Mouse (Mus musculus) B cell, adult (primary cell): ENCODE data around the gene Entpd2. TPM values are rescaled to one million over a fixed set of nuclear protein-coding genes. Genes with fewer than 3 reads are reported as not detected.

Source experiments
- total RNA-seq: library from RNA; stranded (reverse); gene quantifications from 4 replicates; pipeline ENCODE4 v1.2.4, GENCODE M21; 2023; ENCODE audit not compliant: inconsistent age

The Entpd2 gene
- total RNA-seq: not detected in 4 replicates

GRCm38 (mm10) chr2:25395721-25396596 lies at the start of gene Entpd2:
Gene Entpd2, plus strand, starts transcription at chr2:25395874.

GRCm38 (mm10) chr2:25356208-25357079 lies 39.2 kb upstream of the Entpd2 start, which contains the start of gene Dpp7:
Gene Dpp7, minus strand, starts transcription at chr2:25356359.

GRCm38 (mm10) chr2:25365091-25365761 lies 30.4 kb upstream of the Entpd2 start, which contains the start of gene Uap1l1:
Gene Uap1l1, minus strand, starts transcription at chr2:25365682.

DNA sequence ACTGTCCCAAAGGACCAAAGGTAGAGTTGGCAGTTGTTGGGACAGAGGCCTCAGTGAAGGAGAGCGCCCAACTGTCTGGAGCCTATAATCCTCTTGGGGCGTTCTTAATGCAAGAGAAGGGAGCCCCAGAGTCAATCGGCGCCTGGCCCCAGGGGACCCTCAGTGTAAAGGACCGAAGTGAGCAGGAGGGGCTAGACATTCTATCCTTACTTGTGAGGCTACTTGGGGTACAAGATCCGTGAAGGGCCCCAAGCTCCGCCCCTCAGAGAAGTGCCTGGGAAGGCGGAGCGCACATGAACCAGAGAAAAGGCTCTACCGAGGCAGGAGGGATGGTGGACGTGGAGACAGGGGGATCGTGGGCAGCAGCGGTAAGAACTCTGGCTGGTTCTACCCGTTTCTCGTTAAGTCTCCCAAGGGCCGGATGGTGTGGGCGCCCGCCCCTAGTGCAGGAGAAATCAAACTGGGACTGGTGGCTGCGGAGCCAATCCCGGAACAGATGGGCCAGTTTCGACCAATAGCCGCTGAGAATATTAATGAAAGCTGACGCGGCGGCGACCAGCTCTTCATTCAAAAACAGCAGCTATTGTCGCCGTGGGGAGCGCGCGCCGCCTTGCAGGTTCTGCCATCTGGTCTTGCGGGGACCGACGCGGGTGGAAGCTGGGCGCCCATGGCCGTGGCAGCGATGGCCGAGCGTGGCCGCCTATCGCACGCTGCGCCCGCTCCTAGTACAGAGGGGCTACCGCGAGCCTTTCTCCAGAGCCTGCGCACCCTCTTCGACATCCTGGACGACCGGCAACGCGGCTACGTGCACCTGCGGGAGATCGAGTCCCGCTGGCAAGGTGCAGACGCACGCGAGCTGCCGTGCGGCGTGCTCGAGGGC lies 23.7 kb upstream of the Entpd2 start, which contains the start of gene Sapcd2:
TSS of gene Sapcd2 (plus strand) at position 558 of the 880 bp plus-strand sequence.

DNA sequence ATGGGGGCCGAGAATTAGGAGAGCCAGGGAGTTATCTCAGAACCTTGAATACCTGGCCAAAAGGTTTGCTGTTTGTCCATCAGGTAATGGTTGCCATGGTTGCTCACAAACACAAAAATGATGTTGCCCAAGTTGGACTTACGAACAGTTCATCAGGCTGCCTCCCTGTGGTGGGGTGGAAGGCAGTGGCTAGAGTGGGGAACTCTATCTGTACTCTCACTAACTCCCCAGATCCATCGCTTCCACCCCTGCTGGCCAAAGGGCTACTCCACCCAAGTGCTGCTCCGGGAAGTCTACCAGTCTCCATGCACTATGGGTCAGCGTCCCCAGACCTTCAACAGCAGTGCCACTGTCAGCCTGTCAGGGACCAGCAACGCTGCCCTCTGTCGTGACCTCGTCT lies 3.4 kb downstream of the Entpd2 start, which contains the start of gene Npdc1:
TSS of gene Npdc1 (plus strand) at position 301 of the 400 bp plus-strand sequence.

GRCm38 (mm10) chr2:25422587-25423410 lies 27.1 kb downstream of the Entpd2 start, which contains the start of gene Fut7:
Gene Fut7, plus strand, starts transcription at chr2:25423267.

DNA sequence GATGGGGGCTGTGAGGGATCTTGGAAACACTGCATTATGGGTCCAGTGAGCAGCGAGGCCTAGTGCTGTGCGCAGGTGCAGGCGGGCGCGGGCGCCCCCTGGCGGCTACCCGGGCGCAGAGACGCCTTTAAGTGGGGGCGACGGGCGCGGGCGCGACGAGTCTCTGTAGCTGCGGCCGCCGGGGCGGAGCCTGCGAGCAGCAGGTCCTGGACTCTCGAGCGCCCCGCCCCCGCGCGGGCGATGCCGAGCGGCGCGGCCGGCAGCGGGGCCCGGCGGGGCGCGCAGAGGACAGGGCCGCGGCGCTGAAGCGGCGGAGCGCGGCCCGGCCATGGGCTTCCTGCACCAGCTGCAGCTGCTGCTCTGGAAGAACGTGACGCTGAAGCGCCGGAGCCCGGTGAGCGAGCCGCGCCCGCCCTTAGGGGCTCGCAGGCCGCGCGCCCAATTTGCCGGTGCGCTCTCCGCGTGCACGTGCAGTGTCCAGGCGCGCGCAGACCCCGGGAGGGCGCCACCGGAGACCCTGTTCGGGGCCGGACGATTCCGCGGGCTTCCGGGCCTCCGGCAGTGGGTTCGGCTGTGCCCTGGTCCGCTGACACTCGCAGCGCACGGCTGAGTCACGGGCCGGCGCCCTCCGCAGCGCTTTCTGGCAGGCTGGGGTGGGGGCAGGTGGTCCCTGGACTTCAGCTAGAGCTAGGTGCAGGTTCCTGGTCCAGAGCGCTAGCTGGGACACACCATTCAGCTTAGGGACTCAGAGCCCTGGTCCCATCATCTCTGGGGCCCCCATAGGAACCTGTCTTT lies 33.0 kb downstream of the Entpd2 start, which contains the start of gene Abca2:
TSS of gene Abca2 (plus strand) at position 262 of the 795 bp plus-strand sequence.

Other genes starting within 250 kb of the Entpd2 start
- 5.3 to 6.8 TPM (median 6.0 TPM) in 4 replicates for gene Nrarp, start 215.1 kb upstream of the Entpd2 start, total RNA-seq
- gene Tor4a, start 199.0 kb upstream of the Entpd2 start, total RNA-seq: 28.8 to 32.8 TPM (median 31.4 TPM) in 4 replicates
- gene Nelfb, start 184.4 kb upstream of the Entpd2 start, total RNA-seq: 71.2 to 97.5 TPM (median 84.8 TPM) in 4 replicates
- not detected in 4 replicates for gene Stpg3, start 181.2 kb upstream of the Entpd2 start, total RNA-seq
- not detected in 4 replicates for gene Fam166a, start 177.1 kb upstream of the Entpd2 start, total RNA-seq
- 114 to 127 TPM (median 119 TPM) in 4 replicates for gene Tubb4b, start 171.2 kb upstream of the Entpd2 start, total RNA-seq
- gene Slc34a3, start 161.5 kb upstream of the Entpd2 start, total RNA-seq: not detected in 4 replicates
- gene Rnf224, start 159.1 kb upstream of the Entpd2 start, total RNA-seq: not detected in 4 replicates
- 0.51 TPM in 1 of 4 replicates, not detected in the others for gene Rnf208, start 153.6 kb upstream of the Entpd2 start, total RNA-seq
- not detected in 4 replicates for gene Cysrt1, start 153.4 kb upstream of the Entpd2 start, total RNA-seq
- gene AL732309.1, start 149.0 kb upstream of the Entpd2 start, total RNA-seq: 6.2 to 11.8 TPM (median 9.7 TPM) in 4 replicates
- gene Tmem203, start 140.4 kb upstream of the Entpd2 start, total RNA-seq: 17.0 to 23.1 TPM (median 22.3 TPM) in 4 replicates
- gene Tprn, start 133.3 kb upstream of the Entpd2 start, total RNA-seq: 11.7 to 16.8 TPM (median 12.7 TPM) in 4 replicates
- gene Ssna1, start 123.4 kb upstream of the Entpd2 start, total RNA-seq: 36.2 to 41.2 TPM (median 39.2 TPM) in 4 replicates
- 99.6 to 125 TPM (median 108 TPM) in 4 replicates for gene Anapc2, start 123.4 kb upstream of the Entpd2 start, total RNA-seq
- not detected in 4 replicates for gene Tmem210, start 107.7 kb upstream of the Entpd2 start, total RNA-seq
- gene Lrrc26, start 106.0 kb upstream of the Entpd2 start, total RNA-seq: not detected in 4 replicates
- not detected in 4 replicates for gene Grin1, start 76.7 kb upstream of the Entpd2 start, total RNA-seq
- gene Man1b1, start 63.5 kb upstream of the Entpd2 start, total RNA-seq: 38.3 to 49.0 TPM (median 42.3 TPM) in 4 replicates
- gene Dpp7, start 39.5 kb upstream of the Entpd2 start, total RNA-seq: 34.8 to 44.7 TPM (median 42.3 TPM) in 4 replicates
- 29.6 to 32.3 TPM (median 30.7 TPM) in 4 replicates for gene Uap1l1, start 30.2 kb upstream of the Entpd2 start, total RNA-seq
- 0.94 to 1.4 TPM (median 1.1 TPM) in 4 replicates for gene Sapcd2, start 23.6 kb upstream of the Entpd2 start, total RNA-seq
- not detected in 4 replicates for gene Npdc1, start 3.5 kb downstream of the Entpd2 start, total RNA-seq
- 0.24 TPM in 1 of 4 replicates, not detected in the others for gene Fut7, start 27.4 kb downstream of the Entpd2 start, total RNA-seq
- 36.8 to 44.5 TPM (median 42.0 TPM) in 4 replicates for gene Abca2, start 32.8 kb downstream of the Entpd2 start, total RNA-seq
- gene Clic3, start 61.0 kb downstream of the Entpd2 start, total RNA-seq: 0.80 TPM in 1 of 4 replicates, not detected in the others
- gene Paxx, start 65.2 kb downstream of the Entpd2 start, total RNA-seq: 111 to 124 TPM (median 114 TPM) in 4 replicates
- not detected in 4 replicates for gene Ptgds, start 74.2 kb downstream of the Entpd2 start, total RNA-seq
- not detected in 4 replicates for gene Lcn12, start 98.0 kb downstream of the Entpd2 start, total RNA-seq
- 69.9 to 80.2 TPM (median 72.7 TPM) in 4 replicates for gene Fbxw5, start 104.9 kb downstream of the Entpd2 start, total RNA-seq
- 0.45 to 2.0 TPM (median 0.80 TPM) in 4 replicates for gene C8g, start 105.8 kb downstream of the Entpd2 start, total RNA-seq
- gene Traf2, start 151.1 kb downstream of the Entpd2 start, total RNA-seq: 48.8 to 61.5 TPM (median 56.4 TPM) in 4 replicates
- gene Edf1, start 162.0 kb downstream of the Entpd2 start, total RNA-seq: 111 to 137 TPM (median 123 TPM) in 4 replicates
- 1.8 to 3.7 TPM (median 2.4 TPM) in 4 replicates for gene Mamdc4, start 179.0 kb downstream of the Entpd2 start, total RNA-seq
- 15.5 to 23.8 TPM (median 21.3 TPM) in 4 replicates for gene Phpt1, start 179.3 kb downstream of the Entpd2 start, total RNA-seq
- 0.15 to 0.42 TPM (median 0.19 TPM) in 4 replicates for gene Ajm1, start 185.9 kb downstream of the Entpd2 start, total RNA-seq
- gene Rabl6, start 212.6 kb downstream of the Entpd2 start, total RNA-seq: 84.7 to 117 TPM (median 104 TPM) in 4 replicates
- gene Ccdc183, start 221.8 kb downstream of the Entpd2 start, total RNA-seq: not detected in 4 replicates
- 0.99 to 2.1 TPM (median 1.3 TPM) in 3 of 4 replicates, not detected in the other for gene Tmem141, start 226.1 kb downstream of the Entpd2 start, total RNA-seq
- gene Fcna, start 232.2 kb downstream of the Entpd2 start, total RNA-seq: 4.0 to 8.2 TPM (median 6.6 TPM) in 4 replicates